Mouse (Mus musculus) heart, embryonic 14.5 days (tissue): ENCODE measurements at regions not wholly inside any gene's neighbourhood (a gene's known extent, or its start where the extent isn't known, plus 50 kb on each side); places are given as distances from the start of the nearest gene placed in this dataset.
A peak's percentile ranks its signal among the peaks of the same experiment; 100 is the strongest.

Experiments used
- ATAC-seq: fragments of 200-750 bp; cut with Nextera tagmentation; 2 replicates; pipeline ENCODE4 v1.8.0; 2017; ENCODE audit warnings: low read depth, moderate TSS enrichment; ENCODE audit not compliant: insufficient number of reproducible peaks, insufficient read depth, low FRiP score
- H3K27ac ChIP-seq, 2 experiments: fragments of 200-500 bp in 1 of 2; fragments of 300-500 bp in 1 of 2; sonication (generic) in 1 of 2; replicated peaks in 1 of 2; 2 replicates each; pipeline ENCODE4 v1.5.1; 2012 to 2014; ENCODE audit warnings: low read depth in 2 of 2, low read length in 2 of 2, control low read depth in 1 of 2, mild to moderate bottlenecking in 1 of 2, mixed read lengths in 1 of 2; ENCODE audit not compliant: control insufficient read depth in 1 of 2, insufficient read depth in 1 of 2
- H3K27me3 ChIP-seq: fragments of 300-500 bp; sonication (generic); 2 replicates; pipeline ENCODE4 v1.6.1; 2014; ENCODE audit warnings: mild to moderate bottlenecking, low read length, control low read depth; ENCODE audit not compliant: control insufficient read depth, insufficient read depth
- H3K36me3 ChIP-seq: fragments of 300-500 bp; sonication (generic); 2 replicates; pipeline ENCODE4 v1.6.1; 2014; ENCODE audit warnings: mild to moderate bottlenecking, control low read depth, low read length, mixed read lengths; ENCODE audit not compliant: control insufficient read depth, insufficient read depth
- H3K4me1 ChIP-seq, 2 experiments: fragments of 200-500 bp in 1 of 2; fragments of 300-500 bp in 1 of 2; sonication (generic) in 1 of 2; 2 replicates each; pipeline ENCODE4 v1.6.1; 2012 to 2014; ENCODE audit warnings: low read length in 2 of 2, control low read depth in 1 of 2, mixed read lengths in 1 of 2; ENCODE audit not compliant: control insufficient read depth in 2 of 2, insufficient read depth in 2 of 2
- H3K4me2 ChIP-seq: fragments of 300-500 bp; sonication (generic); 2 replicates; pipeline ENCODE4 v1.6.1; 2014; ENCODE audit warnings: mild to moderate bottlenecking, low read length
- H3K4me3 ChIP-seq, 2 experiments: fragments of 200-500 bp in 1 of 2; fragments of 300-500 bp in 1 of 2; sonication (generic) in 1 of 2; 2 replicates each; pipeline ENCODE4 v1.5.1; 2012 to 2014; ENCODE audit warnings: low read length in 2 of 2, mild to moderate bottlenecking in 2 of 2, control low read depth in 1 of 2, low read depth in 1 of 2, moderate library complexity in 1 of 2; ENCODE audit not compliant: control insufficient read depth in 1 of 2, insufficient read depth in 1 of 2
- H3K9ac ChIP-seq: fragments of 300-500 bp; sonication (generic); 2 replicates; pipeline ENCODE4 v1.6.1; 2014; ENCODE audit warnings: mild to moderate bottlenecking, low read length
- H3K9me3 ChIP-seq: fragments of 300-500 bp; sonication (generic); 2 replicates; pipeline ENCODE4 v1.6.1; 2016; ENCODE audit warnings: low read length, control low read depth; ENCODE audit not compliant: control insufficient read depth
- WGBS: fragments of 180-500 bp; shearing (Covaris S2); extraction: QIAGEN DNeasy Blood & Tissue Kit; methylation state at CpG from one replicate; pipeline ENCODE4 v1.1.7; 2014; 5-methylcytosine and 5-hydroxymethylcytosine counted together

GRCm38 (mm10) chr7:68653534-68653933 is 95.5 kb downstream of the Arrdc4 start:
- 56% methylated on average over 1 of the region's 1 CpGs for WGBS
- Histone ChIP-seq H3K27ac (no peak overlapping the region), H3K9ac (no peak overlapping the region), H3K36me3 (no peaks in the 10 kb centered on the region), H3K27me3 (no peaks in the 10 kb centered on the region), H3K4me1 (no peaks in the 10 kb centered on the region), H3K4me2 (no peak overlapping the region), H3K9me3 (peaks cover 8% of the 10 kb centered on the region), H3K4me3 (no peak overlapping the region)
- ATAC-seq, result no peak

- no peak for ATAC-seq
- 53% methylated on average over 4 of the region's 4 CpGs for WGBS
- H3K9me3 ChIP-seq, result peaks cover 8% of the 10 kb centered on the region
- H3K36me3 ChIP-seq, result no peaks in the 10 kb centered on the region
- H3K4me3 ChIP-seq, result no peak overlapping the region
- no peak overlapping the region for H3K4me2 ChIP-seq
- no peaks in the 10 kb centered on the region for H3K27me3 ChIP-seq
- H3K4me1 ChIP-seq, result no peaks in the 10 kb centered on the region
- no peak overlapping the region for H3K27ac ChIP-seq
- H3K9ac ChIP-seq, result no peak overlapping the region
Observed at GRCm38 (mm10) chr7:68651418-68651817, 97.6 kb downstream of the Arrdc4 start.

- no peak for ATAC-seq
- no peak overlapping the region for H3K9ac ChIP-seq
- H3K36me3 ChIP-seq, result no peaks in the 10 kb centered on the region
- H3K27ac ChIP-seq, result no peak overlapping the region
- 80% methylated on average over 7 of the region's 7 CpGs for whole genome bisulfite sequencing
- H3K4me3 ChIP-seq, result no peak overlapping the region
- no peaks in the 10 kb centered on the region for H3K9me3 ChIP-seq
- H3K27me3 ChIP-seq, result no peaks in the 10 kb centered on the region
- H3K4me2 ChIP-seq, result no peak overlapping the region
- H3K4me1 ChIP-seq, result no peaks in the 10 kb centered on the region
Observed at GRCm38 (mm10) chr7:68637556-68638215, 111.4 kb downstream of the Arrdc4 start.

DNA sequence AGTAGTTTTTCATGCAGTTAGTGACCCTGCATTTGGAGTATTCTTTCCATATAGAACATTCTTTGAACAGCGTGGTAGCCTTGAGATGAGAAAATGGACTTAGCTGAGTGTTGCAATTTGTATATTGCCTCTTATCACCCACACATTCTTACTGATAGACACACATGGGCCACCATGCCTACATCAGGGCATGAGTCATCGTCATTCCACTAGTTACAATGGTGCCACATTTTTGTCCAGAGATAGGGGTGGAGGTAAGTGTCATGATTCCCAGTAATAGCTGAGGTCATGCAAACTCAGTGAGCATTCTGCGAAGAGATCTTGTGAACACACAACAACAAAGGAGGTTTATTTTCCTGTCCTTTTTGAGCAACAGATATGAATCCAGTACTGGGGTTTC is 128.0 kb downstream of the Arrdc4 start:
- H3K9me3 ChIP-seq, result no peaks in the 10 kb centered on the region
- no peaks in the 10 kb centered on the region for H3K27me3 ChIP-seq
- peak overlapping the region in 1 of 2 experiments; percentile 37; a peak in 1 of 4 replicates for H3K27ac ChIP-seq
- H3K9ac ChIP-seq, result no peak overlapping the region
- peaks cover 3 to 5% of the 10 kb centered on the region in 2 experiments; a peak in 1 of 4 replicates for H3K4me1 ChIP-seq
- H3K4me3 ChIP-seq, result no peak overlapping the region
- H3K4me2 ChIP-seq, result no peak overlapping the region
- H3K36me3 ChIP-seq, result no peaks in the 10 kb centered on the region
- WGBS, result 29% methylated on average over 3 of the region's 3 CpGs
- no peak for ATAC-seq

DNA sequence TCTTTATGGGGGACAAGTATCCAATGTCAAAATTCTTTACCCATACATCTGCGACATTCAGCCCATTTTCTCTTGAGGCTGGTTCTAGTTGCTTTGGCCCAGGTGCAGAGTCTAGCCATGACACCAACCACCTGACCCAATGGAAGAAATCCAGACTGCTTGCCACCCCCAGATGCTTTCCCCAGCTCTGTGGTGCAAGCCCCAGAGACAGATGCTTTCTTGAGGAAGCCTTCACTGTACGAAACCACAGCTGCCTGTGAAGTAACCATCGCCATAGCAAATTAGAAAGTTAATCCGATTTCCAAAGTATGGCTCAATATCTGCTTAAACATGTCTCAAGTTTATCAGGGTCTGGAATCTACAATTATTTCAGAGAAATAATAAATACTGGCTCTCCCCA is 138.5 kb downstream of the Arrdc4 start:
- Histone ChIP-seq H3K4me1 (no peaks in the 10 kb centered on the region; a peak in 1 of 4 replicates), H3K36me3 (no peaks in the 10 kb centered on the region), H3K27me3 (no peaks in the 10 kb centered on the region), H3K4me3 (no peak overlapping the region), H3K9ac (no peak overlapping the region), H3K27ac (no peak overlapping the region), H3K9me3 (no peaks in the 10 kb centered on the region), H3K4me2 (no peak overlapping the region)
- 88% methylated on average over 4 of the region's 4 CpGs for WGBS
- ATAC-seq, result no peak

- H3K9me3 ChIP-seq, result no peaks in the 10 kb centered on the region
- no peak overlapping the region for H3K4me2 ChIP-seq
- WGBS, result 88% methylated on average over 4 of the region's 4 CpGs
- H3K4me3 ChIP-seq, result no peak overlapping the region
- H3K27me3 ChIP-seq, result no peaks in the 10 kb centered on the region
- no peaks in the 10 kb centered on the region for H3K36me3 ChIP-seq
- ATAC-seq, result no peak
- H3K4me1 ChIP-seq, result no peaks in the 10 kb centered on the region; a peak in 1 of 4 replicates
- H3K27ac ChIP-seq, result no peak overlapping the region
- H3K9ac ChIP-seq, result no peak overlapping the region
Observed at GRCm38 (mm10) chr7:68607170-68607569, 141.9 kb downstream of the Arrdc4 start.

DNA sequence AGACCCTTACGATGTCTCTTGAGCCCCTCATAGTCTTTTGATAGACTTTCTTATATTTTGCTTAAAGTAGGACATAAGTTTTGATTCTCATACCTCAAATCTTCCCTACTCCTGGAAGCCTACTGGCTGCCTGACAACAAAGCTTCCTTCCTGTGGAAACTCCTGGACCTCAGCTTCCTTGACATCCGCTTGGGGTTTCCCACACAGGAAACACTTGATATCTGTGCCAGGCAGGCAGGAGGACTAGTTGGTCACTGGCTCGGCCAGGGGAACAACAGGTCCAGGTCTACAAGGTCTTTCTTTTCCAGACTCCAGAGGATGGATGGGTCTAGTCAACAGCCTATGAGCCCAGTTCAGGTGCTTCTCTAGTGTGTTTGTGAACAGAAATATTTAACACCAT is 142.8 kb downstream of the Arrdc4 start:
- H3K4me3 ChIP-seq, result no peak overlapping the region
- no peak overlapping the region for H3K27ac ChIP-seq
- no peak overlapping the region for H3K9ac ChIP-seq
- WGBS, result 67% methylated on average over 3 of the region's 3 CpGs
- H3K4me1 ChIP-seq, result no peaks in the 10 kb centered on the region; a peak in 1 of 4 replicates
- no peak overlapping the region for H3K4me2 ChIP-seq
- H3K27me3 ChIP-seq, result no peaks in the 10 kb centered on the region
- ATAC-seq, result no peak
- H3K36me3 ChIP-seq, result no peaks in the 10 kb centered on the region
- H3K9me3 ChIP-seq, result no peaks in the 10 kb centered on the region

DNA sequence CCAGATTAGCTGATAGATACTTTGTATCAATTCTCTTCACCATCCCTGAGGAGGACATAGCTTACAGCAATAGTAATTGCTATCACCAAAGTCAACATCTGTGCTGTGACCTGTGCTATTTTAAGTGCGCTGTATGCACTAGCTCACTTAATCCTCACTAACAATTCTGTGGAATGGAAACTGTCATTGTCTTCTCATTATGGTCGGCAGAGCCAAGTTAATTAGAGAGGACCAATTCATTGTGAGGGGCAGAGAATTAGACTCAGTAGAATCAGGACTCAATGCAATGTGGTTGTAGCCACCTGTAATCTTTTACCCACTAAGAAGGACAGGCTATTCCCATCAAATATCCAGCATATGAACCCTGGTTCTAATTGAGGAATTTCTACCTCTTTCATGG is 145.3 kb downstream of the Arrdc4 start:
- Histone ChIP-seq H3K36me3 (no peaks in the 10 kb centered on the region), H3K9ac (no peak overlapping the region), H3K27ac (no peak overlapping the region), H3K9me3 (no peaks in the 10 kb centered on the region), H3K4me1 (no peaks in the 10 kb centered on the region; a peak in 1 of 4 replicates), H3K27me3 (no peaks in the 10 kb centered on the region), H3K4me2 (no peak overlapping the region), H3K4me3 (no peak overlapping the region)
- 51% methylated on average over 2 of the region's 2 CpGs for WGBS
- no peak for ATAC-seq
